Mouse (Mus musculus) lung, embryonic 15.5 days (tissue): ENCODE results near the gene Lyrm9. TPM values are rescaled to one million over a fixed set of nuclear protein-coding genes. Genes with fewer than 3 reads are reported as not detected.

Experiments
- ATAC-seq: fragments of 200-750 bp; cut with Nextera tagmentation; 2 replicates; pipeline ENCODE4 v1.8.0; 2017; ENCODE audit warnings: moderate number of reproducible peaks, borderline replicate concordance; ENCODE audit not compliant: low FRiP score, low TSS enrichment; ENCODE audit errors: extremely low read depth
- H3K27ac ChIP-seq: fragments of 300-500 bp; sonication (generic); 2 replicates; pipeline ENCODE4 v1.5.1; 2015; ENCODE audit warnings: moderate library complexity, mild to moderate bottlenecking, inconsistent platforms
- H3K27me3 ChIP-seq: fragments of 300-500 bp; sonication (generic); 2 replicates; pipeline ENCODE4 v1.6.1; 2015; ENCODE audit warnings: inconsistent platforms
- H3K36me3 ChIP-seq: fragments of 300-500 bp; sonication (generic); 2 replicates; pipeline ENCODE4 v1.6.1; 2015; ENCODE audit warnings: inconsistent platforms
- H3K4me1 ChIP-seq: fragments of 300-500 bp; sonication (generic); 2 replicates; pipeline ENCODE4 v1.6.1; 2015; ENCODE audit warnings: inconsistent platforms
- H3K4me2 ChIP-seq: fragments of 300-500 bp; sonication (generic); 2 replicates; pipeline ENCODE4 v1.6.1; 2015; ENCODE audit warnings: inconsistent platforms, mild to moderate bottlenecking, moderate library complexity
- H3K4me3 ChIP-seq: fragments of 300-500 bp; sonication (generic); 2 replicates; pipeline ENCODE4 v1.5.1; 2015; ENCODE audit warnings: mild to moderate bottlenecking, inconsistent platforms
- H3K9ac ChIP-seq: fragments of 300-500 bp; sonication (generic); 2 replicates; pipeline ENCODE4 v1.6.1; 2015; ENCODE audit warnings: inconsistent platforms
- H3K9me3 ChIP-seq: fragments of 300-500 bp; sonication (generic); 2 replicates; pipeline ENCODE4 v1.6.1; 2016; ENCODE audit warnings: inconsistent platforms
- WGBS: fragments of 180-500 bp; shearing (Covaris S2); methylation state at CpG from one replicate; pipeline ENCODE4 v1.1.7; 2015; 5-methylcytosine and 5-hydroxymethylcytosine counted together
- polyA plus RNA-seq: library from polyadenylated mRNA; unstranded; fragments of >200 nt; fragmentation: Nextera tagmentation; extraction: Ambion mirVana; gene quantifications from 2 replicates; pipeline ENCODE4 v1.2.1, GENCODE M21; 2015

The Lyrm9 gene
- polyA plus RNA-seq, 1 experiment from 2014 or later: 15.5 TPM

- WGBS: 80% methylated on average over 11 of the region's 11 CpGs
- H3K27ac ChIP-seq: no peak overlapping the region
- no peaks in the 10 kb centered on the region for H3K36me3 ChIP-seq
- H3K9ac ChIP-seq: no peak overlapping the region
- peaks cover 8% of the 10 kb centered on the region for H3K4me1 ChIP-seq
- no peak overlapping the region for H3K4me3 ChIP-seq
- no peak for ATAC-seq
- no peaks in the 10 kb centered on the region for H3K27me3 ChIP-seq
- no peak overlapping the region for H3K4me2 ChIP-seq
- H3K9me3 ChIP-seq: no peaks in the 10 kb centered on the region
These were observed 33.3 kb upstream of the Lyrm9 start for GRCm38 (mm10) chr11:78793116-78793515.

- Histone ChIP-seq H3K9me3 (no peaks in the 10 kb centered on the region), H3K36me3 (no peaks in the 10 kb centered on the region), H3K4me3 (no peak overlapping the region), H3K27me3 (no peaks in the 10 kb centered on the region), H3K9ac (no peak overlapping the region), H3K4me1 (peaks cover 8% of the 10 kb centered on the region), H3K4me2 (no peak overlapping the region), H3K27ac (no peak overlapping the region)
- no peak for ATAC-seq
- 70% methylated on average over 10 of the region's 10 CpGs for WGBS
These were observed 30.2 kb upstream of the Lyrm9 start for GRCm38 (mm10) chr11:78796072-78796729.

GRCm38 (mm10) chr11:78801094-78801493 lies 25.3 kb upstream of the Lyrm9 start:
- Histone ChIP-seq H3K9me3 (no peaks in the 10 kb centered on the region), H3K9ac (no peak overlapping the region), H3K4me3 (no peak overlapping the region), H3K36me3 (no peaks in the 10 kb centered on the region), H3K27ac (no peak overlapping the region), H3K27me3 (no peaks in the 10 kb centered on the region), H3K4me2 (no peak overlapping the region), H3K4me1 (no peaks in the 10 kb centered on the region)
- no peak for ATAC-seq
- 88% methylated on average over 4 of the region's 4 CpGs for WGBS

DNA sequence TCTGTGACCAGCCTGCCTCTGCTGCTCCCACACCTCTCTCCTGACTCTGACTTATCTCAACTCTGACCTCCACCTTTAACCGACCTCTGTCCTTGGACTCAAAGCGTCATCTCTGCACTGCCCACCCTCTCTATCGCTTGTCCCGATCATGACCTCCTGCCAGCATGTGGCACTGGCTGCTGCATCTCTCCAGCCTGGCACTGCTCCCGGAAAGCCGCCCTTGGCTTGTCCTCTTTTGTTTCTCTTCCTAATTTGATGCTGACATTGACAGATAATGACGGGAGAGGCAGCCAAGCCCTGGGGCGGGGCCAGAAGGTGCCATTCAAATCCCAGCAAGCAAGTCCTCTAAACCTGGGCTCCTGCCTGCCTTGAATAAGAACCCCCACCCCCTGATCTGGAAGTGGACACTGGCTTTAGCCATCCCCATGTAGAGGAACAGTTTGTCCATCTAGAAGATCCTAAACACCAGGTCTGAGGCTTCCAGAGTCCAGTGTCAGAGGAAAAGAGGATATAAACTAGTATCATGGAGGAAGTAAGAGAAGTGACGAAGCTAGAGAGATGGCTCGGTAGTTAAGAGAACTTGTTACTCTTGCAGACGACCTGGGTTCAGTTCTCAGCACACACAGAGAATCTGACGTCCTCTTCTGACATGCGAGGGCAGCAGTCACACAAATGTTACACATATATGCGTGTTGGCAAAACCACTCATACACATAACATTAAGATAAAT lies 22.6 kb upstream of the Lyrm9 start:
- Histone ChIP-seq H3K9me3 (no peaks in the 10 kb centered on the region), H3K4me3 (no peak overlapping the region), H3K4me2 (no peak overlapping the region), H3K9ac (no peak overlapping the region), H3K27ac (no peak overlapping the region), H3K36me3 (no peaks in the 10 kb centered on the region), H3K27me3 (no peaks in the 10 kb centered on the region), H3K4me1 (no peaks in the 10 kb centered on the region)
- ATAC-seq: no peak
- 56% methylated on average over 14 of the region's 14 CpGs for WGBS

- no peaks in the 10 kb centered on the region for H3K36me3 ChIP-seq
- WGBS: 87% methylated on average over 6 of the region's 6 CpGs
- ATAC-seq: no peak
- H3K9me3 ChIP-seq: no peaks in the 10 kb centered on the region
- H3K9ac ChIP-seq: no peak overlapping the region
- H3K4me3 ChIP-seq: no peak overlapping the region
- H3K27me3 ChIP-seq: no peaks in the 10 kb centered on the region
- H3K27ac ChIP-seq: no peak overlapping the region
- H3K4me2 ChIP-seq: no peak overlapping the region
- H3K4me1 ChIP-seq: no peaks in the 10 kb centered on the region
These were observed 21.8 kb upstream of the Lyrm9 start for GRCm38 (mm10) chr11:78804551-78804950.

- Histone ChIP-seq H3K9me3 (no peaks in the 10 kb centered on the region), H3K27ac (no peak overlapping the region), H3K36me3 (no peaks in the 10 kb centered on the region), H3K9ac (no peak overlapping the region), H3K4me2 (no peak overlapping the region), H3K27me3 (no peaks in the 10 kb centered on the region), H3K4me1 (no peaks in the 10 kb centered on the region), H3K4me3 (no peak overlapping the region)
- 59% methylated on average over 6 of the region's 6 CpGs for WGBS
- no peak for ATAC-seq
These were observed 21.2 kb upstream of the Lyrm9 start for GRCm38 (mm10) chr11:78805198-78805597.

DNA sequence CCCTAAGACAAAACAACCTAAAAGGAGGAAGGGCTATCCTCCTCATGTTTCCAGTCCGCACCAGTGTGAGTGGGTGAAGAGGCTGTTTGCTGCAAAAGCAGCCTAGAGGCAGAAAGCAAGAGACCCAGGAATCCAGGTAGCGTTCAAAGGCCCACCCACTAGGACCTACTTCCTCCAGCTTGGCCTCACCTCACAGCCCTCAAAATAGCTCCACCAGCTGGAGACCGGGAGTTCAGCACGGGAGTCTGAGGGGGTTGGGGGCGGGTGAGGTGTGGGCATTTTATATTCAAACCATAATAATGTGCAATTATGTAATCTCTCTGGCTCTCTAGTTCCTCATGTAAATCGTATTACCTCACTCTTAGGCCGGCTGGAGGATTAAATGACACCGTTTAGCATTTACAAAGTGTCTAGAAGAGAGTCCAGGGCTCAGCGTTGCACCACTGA lies 20.7 kb upstream of the Lyrm9 start:
- no peak overlapping the region for H3K4me3 ChIP-seq
- H3K27me3 ChIP-seq: no peaks in the 10 kb centered on the region
- no peak for ATAC-seq
- H3K9me3 ChIP-seq: no peaks in the 10 kb centered on the region
- no peaks in the 10 kb centered on the region for H3K4me1 ChIP-seq
- no peaks in the 10 kb centered on the region for H3K36me3 ChIP-seq
- 44% methylated on average over 9 of the region's 9 CpGs for WGBS
- H3K9ac ChIP-seq: no peak overlapping the region
- no peak overlapping the region for H3K27ac ChIP-seq
- H3K4me2 ChIP-seq: no peak overlapping the region

- Histone ChIP-seq H3K4me1 (no peaks in the 10 kb centered on the region), H3K9me3 (no peaks in the 10 kb centered on the region), H3K27me3 (no peaks in the 10 kb centered on the region), H3K4me3 (no peak overlapping the region), H3K36me3 (no peaks in the 10 kb centered on the region), H3K9ac (no peak overlapping the region), H3K27ac (no peak overlapping the region), H3K4me2 (no peak overlapping the region)
- WGBS: 56% methylated on average over 6 of the region's 6 CpGs
- no peak for ATAC-seq
These were observed 18.9 kb upstream of the Lyrm9 start for GRCm38 (mm10) chr11:78807341-78808108.

DNA sequence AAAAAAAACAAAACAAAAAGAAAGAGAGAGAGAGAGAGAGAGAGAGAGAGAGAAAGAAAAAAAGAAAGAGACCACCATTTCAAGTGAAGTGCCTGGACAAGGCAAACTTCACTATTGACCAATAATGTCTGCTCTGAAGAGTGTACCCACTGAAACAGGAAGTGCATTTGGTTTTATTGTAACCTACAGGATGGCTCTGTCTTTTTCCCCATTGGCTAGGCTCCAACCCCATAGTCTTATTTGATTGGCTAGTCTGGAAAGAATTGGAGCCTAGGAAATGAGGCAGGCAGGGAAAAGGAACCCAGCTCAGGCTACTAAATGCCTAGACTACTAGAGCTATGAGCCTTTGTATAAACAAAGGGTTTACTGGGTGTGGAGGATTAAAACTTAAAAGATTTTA lies 17.0 kb upstream of the Lyrm9 start:
- Histone ChIP-seq H3K27me3 (no peaks in the 10 kb centered on the region), H3K36me3 (no peaks in the 10 kb centered on the region), H3K4me3 (no peak overlapping the region)

DNA sequence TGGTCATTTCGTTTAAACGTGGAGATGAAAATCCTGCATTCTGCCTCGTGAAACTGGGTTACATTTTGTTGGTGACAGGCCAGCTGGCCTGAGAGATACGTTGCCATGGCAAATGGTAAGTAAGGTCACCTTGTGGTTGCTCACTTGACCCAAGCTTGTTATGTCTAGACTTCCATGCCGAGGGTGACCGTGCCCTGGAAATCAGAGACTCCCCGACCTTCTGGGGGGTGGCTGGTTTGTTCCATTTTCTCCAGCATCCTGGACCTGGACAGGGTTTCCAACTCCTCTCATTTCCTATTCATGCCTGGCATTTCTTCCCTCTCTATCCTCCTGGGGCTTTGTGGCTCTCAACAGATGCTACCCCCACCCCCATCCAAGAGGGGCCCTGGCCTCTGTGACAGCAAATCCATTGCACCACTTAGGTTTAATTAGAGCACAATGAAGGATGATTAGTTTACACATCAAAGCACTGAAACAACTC lies 11.9 kb upstream of the Lyrm9 start:
- no peak for ATAC-seq
- no peak overlapping the region for H3K27ac ChIP-seq

More for the DNA sequence above, 17.0 kb upstream of the Lyrm9 start:
- ATAC-seq: no peak
- Histone ChIP-seq H3K9ac (no peak overlapping the region), H3K4me2 (no peak overlapping the region), H3K27ac (no peak overlapping the region), H3K9me3 (no peaks in the 10 kb centered on the region), H3K4me1 (no peaks in the 10 kb centered on the region)

GRCm38 (mm10) chr11:78815986-78816792 lies 10.2 kb upstream of the Lyrm9 start:
- no peaks in the 10 kb centered on the region for H3K27me3 ChIP-seq
- WGBS: 70% methylated on average over 14 of the region's 14 CpGs
- H3K36me3 ChIP-seq: no peaks in the 10 kb centered on the region
- ATAC-seq: no peak
- H3K4me1 ChIP-seq: peaks cover 1% of the 10 kb centered on the region; the same call in 1 of the 2 replicates
- H3K27ac ChIP-seq: no peak overlapping the region
- no peak overlapping the region for H3K4me3 ChIP-seq
- no peak overlapping the region for H3K4me2 ChIP-seq
- H3K9ac ChIP-seq: no peak overlapping the region
- H3K9me3 ChIP-seq: no peaks in the 10 kb centered on the region

More for the DNA sequence above, 11.9 kb upstream of the Lyrm9 start:
- Histone ChIP-seq H3K27me3 (no peaks in the 10 kb centered on the region), H3K4me2 (no peak overlapping the region), H3K36me3 (no peaks in the 10 kb centered on the region), H3K9me3 (no peaks in the 10 kb centered on the region), H3K4me1 (no peaks in the 10 kb centered on the region), H3K4me3 (no peak overlapping the region), H3K9ac (no peak overlapping the region)
- 41% methylated on average over 7 of the region's 7 CpGs for WGBS
